Mouse (Mus musculus): ENCODE measurements around the gene Rad51c. TPM values are rescaled to one million over a fixed set of nuclear protein-coding genes. Genes with fewer than 3 reads are reported as not detected.
"Not testable (repeated sequence)": the region's sequence is repeated elsewhere in the genome, so short reads cannot be mapped to it uniquely, and the experiment has no call there.

The Rad51c gene
- total RNA-seq, 4 experiments from 2014 or later, result 1.4 to 2.3 (median 1.8) TPM

- DNase-seq, result no peak
Measured at GRCm38 (mm10) chr11:87432447-87432846, 27.7 kb upstream of the Rad51c start.

- not testable (repeated sequence) for DNase-seq
Measured at GRCm38 (mm10) chr11:87431813-87432212, 27.1 kb upstream of the Rad51c start.

GRCm38 (mm10) chr11:87430374-87430773 is 25.6 kb upstream of the Rad51c start:
- DNase-seq, result no peak

DNA sequence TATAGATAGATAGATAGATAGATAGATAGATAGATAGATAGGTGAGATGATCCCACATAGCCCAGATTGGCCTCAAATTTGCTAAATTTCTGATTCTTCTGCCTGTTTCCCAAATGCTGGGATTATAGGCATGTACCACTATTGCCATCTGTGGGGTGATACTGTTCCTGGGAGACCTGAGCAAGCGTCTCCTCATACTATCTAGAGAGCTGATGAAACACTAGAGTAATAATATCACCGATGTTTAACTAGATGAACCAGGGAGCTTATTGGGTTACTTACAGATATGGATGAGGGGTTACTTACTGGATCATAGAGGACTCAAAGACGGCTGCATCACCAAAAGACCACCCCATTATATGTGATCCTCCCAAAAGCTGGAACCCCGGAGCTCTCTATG is 24.6 kb upstream of the Rad51c start:
- DNase-seq, result no peak

GRCm38 (mm10) chr11:87428051-87428673 is 23.4 kb upstream of the Rad51c start:
- DNase-seq, result no peak

DNA sequence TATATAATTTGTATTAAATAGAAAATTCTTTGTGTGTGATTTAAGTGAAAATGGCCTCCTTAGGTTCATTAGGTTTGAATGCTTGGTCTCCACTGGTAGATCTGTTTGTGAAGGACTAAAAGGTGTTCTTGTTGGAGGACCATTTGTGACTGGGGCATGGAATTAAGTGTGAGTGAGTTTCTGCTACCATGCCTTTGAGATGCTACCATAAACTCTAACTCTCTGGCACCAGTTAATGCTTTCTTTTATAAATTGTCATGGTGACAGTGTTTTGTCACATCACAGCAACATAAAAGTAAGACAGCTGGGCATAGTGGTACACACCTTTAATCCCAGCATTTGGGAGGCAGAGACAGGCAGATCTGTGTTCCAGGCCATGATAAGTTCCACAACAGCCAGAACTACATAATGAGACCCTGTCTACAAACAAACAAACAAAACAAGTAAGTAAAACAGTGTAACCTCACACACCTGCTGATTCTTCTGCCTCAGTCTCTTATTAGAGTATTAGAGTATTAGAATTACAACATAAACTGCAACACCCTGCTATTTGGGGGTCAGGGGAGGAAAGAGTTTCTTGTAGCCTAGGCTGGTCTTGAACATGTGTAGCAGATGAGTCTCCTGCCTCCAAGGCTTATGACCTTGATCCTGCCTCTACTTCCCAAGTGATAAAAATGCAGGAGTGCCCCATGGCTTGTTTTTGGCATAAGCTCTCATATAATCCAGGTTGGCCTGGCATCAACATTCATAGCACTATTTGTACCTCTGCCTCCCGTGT is 22.7 kb upstream of the Rad51c start:
- no peak for DNase-seq

DNA sequence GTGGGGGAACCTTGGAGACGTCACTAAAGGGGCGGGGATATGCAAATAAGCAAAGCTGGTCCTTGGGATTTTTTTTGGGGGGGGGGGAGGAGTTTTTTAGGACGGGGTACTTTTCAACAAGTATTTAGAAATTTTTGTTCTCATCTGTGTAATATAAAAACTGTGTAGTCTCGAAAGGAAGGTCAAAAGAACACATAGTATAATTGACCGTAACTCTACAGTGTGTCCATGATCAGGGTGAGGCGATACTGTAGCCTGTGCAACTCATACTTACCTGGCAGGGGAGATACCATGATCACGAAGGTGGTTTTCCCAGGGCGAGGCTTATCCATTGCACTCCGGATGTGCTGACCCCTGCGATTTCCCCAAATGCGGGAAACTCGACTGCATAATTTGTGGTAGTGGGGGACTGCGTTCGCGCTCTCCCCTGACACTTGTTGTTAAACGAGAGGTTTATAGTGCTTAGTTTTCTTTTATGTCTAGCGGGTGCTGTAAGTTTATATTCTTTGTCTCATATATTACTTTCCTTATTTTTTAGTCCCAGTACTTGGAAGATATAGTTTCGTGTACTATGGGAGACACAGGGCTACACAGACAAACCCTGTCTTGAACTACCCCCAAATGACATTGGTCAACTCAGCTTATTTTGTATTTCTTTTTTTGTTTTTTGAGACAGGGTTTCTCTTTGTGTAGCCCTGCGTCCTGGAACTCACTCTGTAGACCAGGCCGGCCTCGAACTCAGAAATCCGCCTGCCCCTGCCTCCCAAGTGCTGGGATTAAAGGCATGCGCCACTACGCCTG is 21.9 kb upstream of the Rad51c start:
- peak; percentile 86 for DNase-seq

- DNase-seq, result no peak
Measured at GRCm38 (mm10) chr11:87426121-87426449, 21.3 kb upstream of the Rad51c start.

GRCm38 (mm10) chr11:87423551-87424325 is 19.0 kb upstream of the Rad51c start:
- no peak for DNase-seq

DNA sequence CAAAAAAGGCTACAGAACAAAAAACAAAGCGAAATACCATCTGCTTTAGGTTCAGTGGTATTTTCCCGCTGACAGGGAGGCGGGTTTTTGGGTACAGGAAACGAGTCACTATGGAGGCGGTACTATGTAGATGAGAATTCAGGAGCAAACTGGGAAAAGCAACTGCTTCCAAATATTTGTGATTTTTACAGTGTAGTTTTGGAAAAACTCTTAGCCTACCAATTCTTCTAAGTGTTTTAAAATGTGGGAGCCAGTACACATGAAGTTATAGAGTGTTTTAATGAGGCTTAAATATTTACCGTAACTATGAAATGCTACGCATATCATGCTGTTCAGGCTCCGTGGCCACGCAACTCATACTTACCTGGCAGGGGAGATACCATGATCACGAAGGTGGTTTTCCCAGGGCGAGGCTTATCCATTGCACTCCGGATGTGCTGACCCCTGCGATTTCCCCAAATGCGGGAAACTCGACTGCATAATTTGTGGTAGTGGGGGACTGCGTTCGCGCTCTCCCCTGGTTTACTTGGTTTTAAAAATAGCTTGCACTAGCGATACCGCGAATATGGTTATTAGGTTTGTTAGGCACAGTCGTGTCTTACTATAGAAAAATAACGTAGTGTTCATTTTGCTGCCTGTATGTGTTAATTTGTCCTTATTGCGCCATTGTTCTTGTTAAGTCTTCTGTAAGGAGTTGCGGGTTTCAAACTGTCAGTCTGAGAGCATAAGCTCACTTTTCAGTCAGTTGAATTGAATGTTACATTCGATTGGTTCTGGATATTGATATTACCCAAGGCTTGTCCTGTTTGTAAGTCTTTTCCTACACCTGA is 18.0 kb upstream of the Rad51c start:
- peak; percentile 88 for DNase-seq

DNA sequence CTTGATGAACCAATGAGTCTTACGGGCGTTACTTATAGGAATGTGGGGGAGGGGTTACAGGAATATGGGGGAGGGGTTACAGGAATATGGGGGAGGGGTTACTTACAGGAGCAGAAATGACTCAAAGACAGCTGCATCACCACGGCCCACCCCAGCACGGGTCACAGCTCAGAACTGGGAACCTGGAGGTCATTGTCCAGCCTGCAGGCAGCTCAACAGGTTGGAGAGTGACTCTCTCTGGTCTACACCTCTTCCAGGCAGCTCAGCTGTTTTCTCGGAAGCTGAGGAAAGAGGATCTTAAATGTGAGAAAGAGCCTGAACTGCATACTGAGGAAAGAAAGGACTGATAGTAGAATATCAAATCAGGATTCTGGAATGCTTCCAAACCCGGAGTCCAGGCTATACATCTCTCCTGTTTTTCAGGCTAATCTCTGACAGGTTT is 17.0 kb upstream of the Rad51c start:
- DNase-seq, result peak; percentile 42

DNA sequence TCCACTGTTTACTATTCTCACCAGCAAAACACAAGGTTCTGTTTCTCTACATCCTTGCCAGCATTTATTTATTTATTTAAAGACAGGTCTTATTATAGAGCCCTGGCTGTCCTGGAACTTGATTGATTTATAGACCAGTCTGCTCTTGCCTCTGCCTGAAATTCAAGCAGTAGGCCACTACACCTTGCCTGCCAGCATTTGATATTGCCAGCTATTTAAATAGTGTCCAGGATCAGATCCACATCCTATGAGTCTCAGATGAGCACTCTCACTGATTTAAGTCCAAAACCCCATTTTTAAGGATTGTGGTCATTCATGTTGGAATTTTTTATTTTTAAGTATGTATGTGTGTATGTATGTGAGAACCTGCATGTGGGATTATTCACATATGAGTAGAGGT is 16.1 kb upstream of the Rad51c start:
- no peak for DNase-seq

DNA sequence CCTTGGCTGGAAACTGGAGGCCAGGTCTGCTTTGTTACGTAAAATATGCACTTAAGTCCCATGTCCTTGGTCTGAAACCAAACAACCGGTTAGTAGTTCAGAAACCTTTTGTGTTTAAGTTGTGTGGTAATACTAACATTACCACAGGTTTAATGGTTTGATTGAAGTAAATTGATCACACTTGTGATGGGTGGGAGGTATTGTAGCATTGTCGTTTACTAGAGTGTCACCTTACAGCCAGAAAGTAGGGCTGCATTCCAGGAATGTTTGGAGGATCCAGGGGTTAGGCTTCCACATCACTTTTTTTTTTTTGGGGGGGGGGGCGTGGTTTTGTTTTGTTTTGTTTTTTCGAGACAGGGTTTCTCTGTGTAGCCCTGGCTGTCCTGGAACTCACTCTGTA is 11.4 kb upstream of the Rad51c start:
- DNase-seq, result no peak

DNA sequence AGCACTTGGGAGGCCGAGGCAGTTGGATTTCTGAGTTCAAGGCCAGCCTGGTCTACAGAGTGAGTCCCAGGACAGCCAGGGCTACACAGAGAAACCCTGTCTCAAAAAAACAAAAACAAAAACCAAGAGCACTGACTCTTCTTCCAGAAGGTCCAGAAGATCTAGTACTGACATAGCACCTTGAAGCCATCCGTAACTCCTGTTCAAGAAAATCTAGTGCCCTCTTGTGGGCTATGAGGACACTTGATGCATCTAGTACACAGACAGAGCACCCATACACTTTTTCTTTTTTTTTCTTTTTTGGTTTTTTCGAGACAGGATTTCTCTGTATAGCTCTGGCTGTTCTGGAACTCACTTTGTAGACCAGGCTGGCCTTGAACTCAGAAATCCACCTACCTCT is 8.7 kb upstream of the Rad51c start:
- not testable (repeated sequence) for DNase-seq

DNA sequence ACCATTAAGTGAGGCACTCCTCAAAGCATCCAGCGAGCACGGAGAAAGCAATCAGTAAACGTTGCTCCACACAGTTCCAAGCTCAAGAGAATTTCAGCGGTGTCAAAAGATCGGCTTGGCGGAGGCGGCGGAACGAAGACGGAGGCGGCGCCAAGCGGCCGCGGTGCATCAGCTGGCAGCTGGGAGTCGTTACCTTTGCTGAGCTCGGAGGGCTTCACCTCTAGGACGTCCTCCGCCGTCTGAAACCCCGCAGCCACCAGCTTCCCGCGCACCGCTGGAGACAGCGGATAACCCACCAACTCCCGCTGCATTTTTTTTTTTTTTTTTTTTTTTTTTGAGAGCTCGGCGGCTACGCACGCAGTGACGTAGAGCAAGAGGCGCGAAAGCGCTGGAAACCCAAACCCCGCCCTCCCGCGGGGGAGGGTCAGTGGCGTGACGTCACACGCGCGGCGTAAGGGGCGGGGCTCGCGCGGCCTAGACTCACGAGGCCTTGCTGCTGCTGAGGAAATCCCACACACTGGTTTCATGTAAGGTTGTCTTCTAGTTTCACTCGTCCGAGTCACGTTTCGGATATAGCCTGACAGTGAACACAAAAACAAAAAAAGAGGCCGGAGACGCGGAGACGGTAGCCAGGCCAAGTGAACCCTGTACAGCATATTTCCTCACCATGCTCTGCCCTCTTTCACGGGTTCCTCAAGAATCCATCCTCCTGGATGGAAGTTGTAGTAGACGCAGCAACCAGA is 472 bp downstream of the Rad51c start:
- DNase-seq, result peak; percentile 93

- no peak for DNase-seq
Measured at GRCm38 (mm10) chr11:87398402-87398801, 6.4 kb downstream of the Rad51c start.

DNA sequence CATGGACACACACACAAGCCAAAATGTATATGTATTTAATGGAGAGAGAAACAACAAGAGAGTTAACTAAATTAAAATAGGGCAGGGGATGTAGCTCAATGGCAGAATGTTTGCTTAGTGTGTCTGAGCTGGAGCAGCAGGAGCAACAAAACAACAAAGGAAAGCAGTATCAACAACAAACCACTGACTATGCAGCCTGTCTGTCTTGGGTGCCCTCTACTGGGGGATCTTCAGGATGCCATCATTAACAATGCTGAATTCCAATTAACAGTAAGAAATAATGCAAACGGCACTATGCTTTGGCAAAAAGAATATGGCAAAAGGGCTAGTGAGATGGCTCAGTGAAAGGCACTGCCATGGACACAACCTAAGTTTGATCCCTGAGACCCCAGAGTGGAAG is 10.9 kb downstream of the Rad51c start:
- DNase-seq, result no peak

DNA sequence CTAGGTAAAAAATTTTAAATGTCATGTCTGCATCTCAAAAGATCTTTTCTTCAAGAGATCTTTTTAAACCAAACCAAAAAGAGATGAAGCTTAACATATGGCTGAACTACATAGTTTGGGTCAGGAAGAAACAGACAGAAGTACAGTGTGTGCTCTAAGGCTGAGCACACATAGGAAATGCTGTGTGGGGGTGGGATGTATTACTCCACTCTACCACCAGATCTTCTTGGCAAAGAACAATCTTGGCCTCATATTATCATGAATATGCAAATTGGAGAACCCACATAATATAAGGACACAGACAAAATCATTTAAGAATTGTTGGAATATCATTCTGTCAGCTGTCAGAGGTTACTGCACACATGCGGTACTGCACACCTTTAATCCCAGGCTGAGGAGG is 19.1 kb downstream of the Rad51c start:
- no peak for DNase-seq

- DNase-seq, result peak; percentile 26
Measured at GRCm38 (mm10) chr11:87384551-87384950, 20.2 kb downstream of the Rad51c start.

- no peak for DNase-seq
Measured at GRCm38 (mm10) chr11:87367865-87368580, 36.7 kb downstream of the Rad51c start.
